Mouse (Mus musculus) lung, embryonic 14.5 days (tissue): Measurements from ENCODE around the gene Zfp607a. TPM values are rescaled to one million over a fixed set of nuclear protein-coding genes. Genes with fewer than 3 reads are reported as not detected.
A peak's percentile ranks its signal among the peaks of the same experiment; 100 is the strongest.
"Not testable (repeated sequence)": the region's sequence is repeated elsewhere in the genome, so short reads cannot be mapped to it uniquely, and the experiment has no call there.

ENCODE experiments used
- ATAC-seq: fragments of 200-750 bp; cut with Nextera tagmentation; 2 replicates; pipeline ENCODE4 v1.8.0; 2017; ENCODE audit warnings: mild to moderate bottlenecking, moderate TSS enrichment, moderate library complexity; ENCODE audit not compliant: insufficient read depth
- DNase-seq: peaks from one replicate; pipeline ENCODE4 v3.0.0-alpha.2; 2015
- H3K27ac ChIP-seq: fragments of 300-500 bp; sonication (generic); 2 replicates; pipeline ENCODE4 v1.5.1; 2014; ENCODE audit warnings: low read depth, mild to moderate bottlenecking, moderate library complexity
- H3K27me3 ChIP-seq: fragments of 300-500 bp; sonication (generic); 2 replicates; pipeline ENCODE4 v1.6.1; 2014; ENCODE audit warnings: low read length, control low read depth; ENCODE audit not compliant: insufficient read depth
- H3K36me3 ChIP-seq: fragments of 300-500 bp; sonication (generic); 2 replicates; pipeline ENCODE4 v1.6.1; 2014; ENCODE audit warnings: control low read depth; ENCODE audit not compliant: insufficient read depth
- H3K4me1 ChIP-seq: fragments of 300-500 bp; sonication (generic); 2 replicates; pipeline ENCODE4 v1.6.1; 2014; ENCODE audit warnings: antibody characterized with exemption, control low read depth; ENCODE audit not compliant: insufficient read depth
- H3K4me2 ChIP-seq: fragments of 300-500 bp; sonication (generic); 2 replicates; pipeline ENCODE4 v1.6.1; 2014; ENCODE audit warnings: mild to moderate bottlenecking
- H3K4me3 ChIP-seq: fragments of 300-500 bp; sonication (generic); 2 replicates; pipeline ENCODE4 v1.5.1; 2014; ENCODE audit warnings: low read depth, low read length
- H3K9ac ChIP-seq: fragments of 300-500 bp; sonication (generic); 2 replicates; pipeline ENCODE4 v1.6.1; 2014
- H3K9me3 ChIP-seq: fragments of 300-500 bp; sonication (generic); 2 replicates; pipeline ENCODE4 v1.6.1; 2016; ENCODE audit warnings: low read depth, low read length, control low read depth
- CTCF ChIP-seq: IDR thresholded peaks from 2 replicates; pipeline ENCODE4 v1.5.1; 2016; ENCODE audit warnings: antibody characterized with exemption, low read depth
- WGBS: fragments of 180-500 bp; shearing (Covaris S2); extraction: QIAGEN DNeasy Blood & Tissue Kit; methylation state at CpG from one replicate; pipeline ENCODE4 v1.1.7; 2014; 5-methylcytosine and 5-hydroxymethylcytosine counted together
- polyA plus RNA-seq: library from polyadenylated mRNA; unstranded; fragments of >200 nt; fragmentation: Nextera tagmentation; extraction: Ambion mirVana; gene quantifications from 2 replicates; pipeline ENCODE4 v1.2.1, GENCODE M21; 2014

The Zfp607a gene
- polyA plus RNA-seq, 1 experiment from 2014 or later, result 3.9 TPM

GRCm38 (mm10) chr7:27840104-27840503 is 17.2 kb upstream of the Zfp607a start:
- no peak overlapping the region for H3K4me3 ChIP-seq
- H3K9ac ChIP-seq, result no peak overlapping the region
- no peak for ATAC-seq
- DNase-seq, result no peak
- TF ChIP-seq CTCF, result no peak
- H3K27me3 ChIP-seq, result no peaks in the 10 kb centered on the region
- 82% methylated on average over 6 of the region's 6 CpGs for WGBS
- no peak overlapping the region for H3K27ac ChIP-seq
- no peaks in the 10 kb centered on the region for H3K4me1 ChIP-seq
- H3K4me2 ChIP-seq, result no peak overlapping the region
- peaks cover 7% of the 10 kb centered on the region for H3K36me3 ChIP-seq
- no peaks in the 10 kb centered on the region for H3K9me3 ChIP-seq

DNA sequence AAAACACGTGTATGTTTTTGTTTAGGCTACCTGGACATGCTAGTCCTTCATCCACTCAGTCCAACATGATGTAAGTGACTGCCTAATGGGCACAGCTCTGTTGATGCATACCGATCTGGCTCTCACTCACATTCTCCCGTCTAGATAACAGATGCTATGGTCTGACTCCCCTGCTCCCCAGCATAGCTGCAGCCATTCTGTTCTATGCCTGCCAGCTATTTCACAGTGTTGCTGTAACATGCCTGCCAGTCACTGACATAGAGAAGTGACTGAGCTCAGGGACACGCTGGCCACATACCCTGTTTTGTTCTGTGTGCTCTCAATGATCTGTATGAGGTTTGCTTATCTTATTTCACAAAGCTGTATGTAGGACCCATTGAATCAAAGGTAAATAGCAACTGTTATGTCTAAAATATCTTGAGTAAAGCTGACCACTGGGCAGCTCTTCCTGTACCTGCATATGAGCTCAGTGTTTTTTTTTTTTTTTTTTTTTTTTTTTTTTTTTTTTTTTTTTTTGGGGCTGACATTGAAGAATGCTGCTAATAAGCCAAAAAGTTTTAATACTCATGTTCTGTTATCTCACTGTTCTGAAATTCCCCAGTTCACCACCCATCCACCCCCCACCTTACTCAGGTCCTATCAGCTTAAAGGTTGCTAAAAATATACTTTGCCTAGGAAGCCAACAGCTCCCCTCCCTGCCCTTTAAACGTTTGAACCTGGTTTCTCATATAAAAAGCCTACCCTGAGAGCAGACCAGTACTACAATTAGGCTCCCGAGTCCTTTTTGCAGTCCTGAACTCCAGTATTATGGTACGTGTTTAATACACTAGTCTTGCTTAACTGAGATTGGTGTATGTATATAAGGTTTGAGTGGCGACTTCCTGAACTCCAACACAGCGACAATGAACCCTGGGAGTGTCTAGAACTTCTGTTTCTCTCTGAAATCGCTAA is 2.2 kb downstream of the Zfp607a start:
- H3K27me3 ChIP-seq, result no peaks in the 10 kb centered on the region
- H3K9me3 ChIP-seq, result no peaks in the 10 kb centered on the region
- ATAC-seq (peak; percentile 40; the same call in 1 of the 2 replicates), DNase-seq (peak; percentile 3)
- H3K36me3 ChIP-seq, result peaks cover 10% of the 10 kb centered on the region
- H3K27ac ChIP-seq, result peak overlapping the region; percentile 90
- peak overlapping the region; percentile 75 for H3K4me2 ChIP-seq
- H3K4me1 ChIP-seq, result peaks cover 6% of the 10 kb centered on the region
- no peak for TF ChIP-seq CTCF
- H3K9ac ChIP-seq, result peak overlapping the region; percentile 69
- WGBS, result 21% methylated on average over 10 of the region's 10 CpGs
- peak overlapping the region; percentile 54 for H3K4me3 ChIP-seq

DNA sequence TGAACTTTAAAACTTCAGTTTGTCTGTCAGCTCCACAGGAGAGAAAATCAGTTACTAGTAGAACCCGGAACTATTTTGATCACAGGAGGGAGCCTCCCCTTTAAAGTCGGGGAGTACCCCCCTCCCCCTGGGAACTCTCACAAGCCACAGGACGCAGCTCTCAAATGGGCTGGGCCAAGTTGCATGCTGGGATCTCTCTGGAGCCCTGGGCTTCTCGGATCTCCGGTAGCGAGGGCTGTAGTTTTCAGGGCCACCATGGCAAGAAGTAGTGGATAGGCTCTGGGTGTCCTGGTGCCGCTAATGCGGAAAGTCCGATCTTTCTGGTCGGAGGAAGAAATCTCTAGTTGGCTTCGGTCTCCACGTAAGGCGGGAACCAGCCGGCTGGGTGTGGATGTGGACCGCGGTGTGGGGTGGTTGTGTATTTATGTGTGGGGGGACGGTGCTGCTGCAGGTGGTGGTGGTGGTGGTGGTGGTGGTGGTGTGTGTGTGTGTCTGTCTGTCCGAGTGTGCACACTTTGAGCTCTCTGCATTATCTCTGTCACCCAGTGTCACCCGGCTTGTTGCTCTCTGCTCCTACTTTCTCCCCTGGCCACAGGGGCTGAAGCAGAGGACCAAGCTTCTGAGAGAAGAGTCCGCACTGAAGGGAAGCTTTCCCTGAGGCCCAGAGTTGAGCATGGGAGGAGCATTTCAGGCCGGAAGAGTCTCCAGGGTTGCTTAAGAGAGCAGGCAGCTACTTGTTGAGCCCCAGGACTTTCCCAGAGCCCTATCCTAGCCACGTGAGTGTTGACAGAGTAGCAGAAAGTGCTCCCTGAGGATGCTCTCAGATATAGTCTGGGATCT is 3.3 kb downstream of the Zfp607a start:
- peaks cover 6% of the 10 kb centered on the region for H3K4me1 ChIP-seq
- TF ChIP-seq CTCF, result no peak

GRCm38 (mm10) chr7:27862578-27862977 is 5.3 kb downstream of the Zfp607a start:
- peaks cover 28% of the 10 kb centered on the region for H3K36me3 ChIP-seq
- DNase-seq, H3K27ac ChIP-seq, H3K27me3 ChIP-seq, ATAC-seq, H3K4me2 ChIP-seq, H3K9ac ChIP-seq, H3K4me3 ChIP-seq, H3K4me1 ChIP-seq, H3K9me3 ChIP-seq: not testable (repeated sequence)
- WGBS, result 75% methylated on average over 5 of the region's 5 CpGs

More for the DNA sequence above, 3.3 kb downstream of the Zfp607a start:
- ATAC-seq (peak; percentile 96), DNase-seq (peak; percentile 89)
- Histone ChIP-seq H3K9me3 (no peaks in the 10 kb centered on the region), H3K27ac (peak overlapping the region; percentile 90), H3K36me3 (peaks cover 15% of the 10 kb centered on the region), H3K4me2 (peak overlapping the region; percentile 75), H3K27me3 (no peaks in the 10 kb centered on the region), H3K4me3 (peak overlapping the region; percentile 54), H3K9ac (peak overlapping the region; percentile 69)
- WGBS, result under 1% methylated on average over 22 of the region's 22 CpGs

GRCm38 (mm10) chr7:27881721-27882120 is 24.4 kb downstream of the Zfp607a start:
- no peak for TF ChIP-seq CTCF
- Histone ChIP-seq H3K9me3 (no peaks in the 10 kb centered on the region; the same call in 1 of the 2 replicates), H3K9ac (no peak overlapping the region), H3K27me3 (no peaks in the 10 kb centered on the region), H3K27ac (no peak overlapping the region), H3K4me2 (no peak overlapping the region), H3K4me3 (no peak overlapping the region), H3K36me3 (peaks cover 26% of the 10 kb centered on the region; the same call in 1 of the 2 replicates), H3K4me1 (no peaks in the 10 kb centered on the region)
- DNase-seq (no peak), ATAC-seq (no peak)
- 93% methylated on average over 4 of the region's 4 CpGs for WGBS

DNA sequence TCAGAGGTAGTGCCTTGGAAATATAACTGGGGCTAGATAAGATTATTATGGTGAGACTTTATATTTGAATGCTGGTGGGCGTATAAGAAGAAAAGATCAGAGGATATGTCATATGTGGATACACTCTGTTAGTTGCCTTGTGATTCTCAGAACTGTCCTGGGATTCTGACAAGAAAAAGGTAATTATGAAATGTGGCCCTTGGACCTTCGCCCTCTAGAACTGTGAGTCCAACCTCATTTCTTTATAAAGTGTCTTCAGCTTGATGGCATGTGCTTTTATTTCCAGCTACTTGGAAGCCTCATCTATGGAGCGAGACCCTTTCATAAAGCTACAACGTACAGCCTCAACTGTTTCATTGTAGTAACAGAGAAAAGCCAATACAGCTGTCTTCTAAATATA is 43.3 kb downstream of the Zfp607a start:
- 88% methylated on average over 4 of the region's 4 CpGs for WGBS

More for the DNA sequence above, 43.3 kb downstream of the Zfp607a start:
- TF ChIP-seq CTCF, result no peak
- no peak for DNase-seq
- no peaks in the 10 kb centered on the region for H3K4me1 ChIP-seq
- H3K36me3 ChIP-seq, result no peaks in the 10 kb centered on the region
- H3K27me3 ChIP-seq, result no peaks in the 10 kb centered on the region
- H3K4me3 ChIP-seq, result no peak overlapping the region
- H3K4me2 ChIP-seq, result no peak overlapping the region
- no peak overlapping the region for H3K9ac ChIP-seq
- H3K27ac ChIP-seq, result no peak overlapping the region
- H3K9me3 ChIP-seq, result no peaks in the 10 kb centered on the region
- ATAC-seq, result no peak
